Mouse (Mus musculus): ENCODE measurements around the gene Exoc6b. TPM values are rescaled to one million over a fixed set of nuclear protein-coding genes. Genes with fewer than 3 reads are reported as not detected.

Gene Exoc6b
- polyA plus RNA-seq, 1 experiment from 2014 or later: 41.6 TPM

GRCm38 (mm10) chr6:84912434-84912833 is 156.9 kb downstream of the Exoc6b start:
- H3K27me3 ChIP-seq (ENCODE audit: control insufficient read depth, insufficient read depth, low read length): no peaks in the 10 kb centered on the region
- DNase-seq (ENCODE audit: low spot score) (peak; percentile 14), ATAC-seq (ENCODE audit: insufficient read depth, low FRiP score, low TSS enrichment) (no peak)
- H3K9me3 ChIP-seq (ENCODE audit: control insufficient read depth, low read length): no peaks in the 10 kb centered on the region
- no peak overlapping the region for H3K4me3 ChIP-seq (ENCODE audit: low read depth, low read length)
- no peak overlapping the region for H3K4me2 ChIP-seq (ENCODE audit: low read depth)
- no peak overlapping the region for H3K27ac ChIP-seq (ENCODE audit: low read depth, low read length)
- WGBS: 12% methylated on average over 2 of the region's 2 CpGs
- no peak overlapping the region for H3K9ac ChIP-seq (ENCODE audit: low read length)
- H3K4me1 ChIP-seq (ENCODE audit: control insufficient read depth, insufficient read depth, low read length): no peaks in the 10 kb centered on the region
- no peaks in the 10 kb centered on the region for H3K36me3 ChIP-seq (ENCODE audit: control insufficient read depth, insufficient read depth, low read length)

- H3K4me2 ChIP-seq (ENCODE audit: low read depth): no peak overlapping the region
- WGBS: 78% methylated on average over 4 of the region's 4 CpGs
- ATAC-seq (ENCODE audit: insufficient read depth, low FRiP score, low TSS enrichment) (no peak), DNase-seq (ENCODE audit: low spot score) (no peak)
- no peaks in the 10 kb centered on the region for H3K4me1 ChIP-seq (ENCODE audit: control insufficient read depth, insufficient read depth, low read length)
- no peaks in the 10 kb centered on the region for H3K36me3 ChIP-seq (ENCODE audit: control insufficient read depth, insufficient read depth, low read length)
- H3K9ac ChIP-seq (ENCODE audit: low read length): no peak overlapping the region
- no peak overlapping the region for H3K4me3 ChIP-seq (ENCODE audit: low read depth, low read length)
- no peaks in the 10 kb centered on the region for H3K9me3 ChIP-seq (ENCODE audit: control insufficient read depth, low read length)
- no peaks in the 10 kb centered on the region for H3K27me3 ChIP-seq (ENCODE audit: control insufficient read depth, insufficient read depth, low read length)
- H3K27ac ChIP-seq (ENCODE audit: low read depth, low read length): no peak overlapping the region
These were observed 170.1 kb downstream of the Exoc6b start for GRCm38 (mm10) chr6:84899002-84899774.

DNA sequence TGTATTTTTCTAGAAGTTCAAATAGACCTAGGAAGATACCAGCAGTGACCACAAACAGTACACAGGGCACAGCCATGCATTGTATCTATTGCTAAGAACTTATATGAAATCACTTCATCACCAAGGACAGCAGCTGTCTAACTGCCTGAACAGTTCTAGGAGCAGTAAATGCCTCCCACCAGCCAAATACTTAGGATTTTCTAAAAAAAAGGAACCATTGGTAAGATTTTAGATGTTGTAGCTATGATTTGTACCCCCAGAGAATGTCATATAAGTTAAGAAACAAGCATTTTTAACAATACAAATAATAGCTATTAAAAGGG is 175.6 kb downstream of the Exoc6b start:
- H3K27me3 ChIP-seq (ENCODE audit: control insufficient read depth, insufficient read depth, low read length): no peaks in the 10 kb centered on the region
- DNase-seq (ENCODE audit: low spot score): no peak
- H3K9me3 ChIP-seq (ENCODE audit: control insufficient read depth, low read length): no peaks in the 10 kb centered on the region
- no peak overlapping the region for H3K9ac ChIP-seq (ENCODE audit: low read length)
- H3K36me3 ChIP-seq (ENCODE audit: control insufficient read depth, insufficient read depth, low read length): no peaks in the 10 kb centered on the region
- H3K4me3 ChIP-seq (ENCODE audit: low read depth, low read length): no peak overlapping the region
- ATAC-seq (ENCODE audit: insufficient read depth, low FRiP score, low TSS enrichment): no peak
- H3K4me1 ChIP-seq (ENCODE audit: control insufficient read depth, insufficient read depth, low read length): no peaks in the 10 kb centered on the region
- H3K4me2 ChIP-seq (ENCODE audit: low read depth): no peak overlapping the region
- H3K27ac ChIP-seq (ENCODE audit: low read depth, low read length): no peak overlapping the region

GRCm38 (mm10) chr6:84892926-84893772 is 176.2 kb downstream of the Exoc6b start:
- H3K9ac ChIP-seq (ENCODE audit: low read length): no peak overlapping the region
- H3K36me3 ChIP-seq (ENCODE audit: control insufficient read depth, insufficient read depth, low read length): no peaks in the 10 kb centered on the region
- no peaks in the 10 kb centered on the region for H3K27me3 ChIP-seq (ENCODE audit: control insufficient read depth, insufficient read depth, low read length)
- DNase-seq (ENCODE audit: low spot score) (no peak), ATAC-seq (ENCODE audit: insufficient read depth, low FRiP score, low TSS enrichment) (no peak)
- no peaks in the 10 kb centered on the region for H3K4me1 ChIP-seq (ENCODE audit: control insufficient read depth, insufficient read depth, low read length)
- WGBS: 31% methylated on average over 5 of the region's 5 CpGs
- H3K4me2 ChIP-seq (ENCODE audit: low read depth): no peak overlapping the region
- no peak overlapping the region for H3K27ac ChIP-seq (ENCODE audit: low read depth, low read length)
- H3K4me3 ChIP-seq (ENCODE audit: low read depth, low read length): no peak overlapping the region
- H3K9me3 ChIP-seq (ENCODE audit: control insufficient read depth, low read length): no peaks in the 10 kb centered on the region

- no peak for DNase-seq (ENCODE audit: low spot score)
- 81% methylated on average over 3 of the region's 3 CpGs for WGBS
- Histone ChIP-seq H3K4me3 (ENCODE audit: low read depth, low read length) (no peak overlapping the region), H3K27ac (ENCODE audit: low read depth, low read length) (no peak overlapping the region), H3K9me3 (ENCODE audit: control insufficient read depth, low read length) (no peaks in the 10 kb centered on the region), H3K27me3 (ENCODE audit: control insufficient read depth, insufficient read depth, low read length) (no peaks in the 10 kb centered on the region), H3K9ac (ENCODE audit: low read length) (no peak overlapping the region), H3K4me2 (ENCODE audit: low read depth) (no peak overlapping the region), H3K36me3 (ENCODE audit: control insufficient read depth, insufficient read depth, low read length) (no peaks in the 10 kb centered on the region), H3K4me1 (ENCODE audit: control insufficient read depth, insufficient read depth, low read length) (0 out of 2 replicates have a peak, but pooled peaks cover 3% of the 10 kb centered on the region)
- ATAC-seq (ENCODE audit: insufficient read depth, low FRiP score, low TSS enrichment): no peak
These were observed 182.8 kb downstream of the Exoc6b start for GRCm38 (mm10) chr6:84886551-84886950.

- Histone ChIP-seq H3K9ac (ENCODE audit: low read length) (no peak overlapping the region), H3K27ac (ENCODE audit: low read depth, low read length) (no peak overlapping the region), H3K36me3 (ENCODE audit: control insufficient read depth, insufficient read depth, low read length) (no peaks in the 10 kb centered on the region), H3K4me3 (ENCODE audit: low read depth, low read length) (no peak overlapping the region), H3K27me3 (ENCODE audit: control insufficient read depth, insufficient read depth, low read length) (no peaks in the 10 kb centered on the region), H3K4me1 (ENCODE audit: control insufficient read depth, insufficient read depth, low read length) (0 out of 2 replicates have a peak, but pooled peaks cover 3% of the 10 kb centered on the region), H3K9me3 (ENCODE audit: control insufficient read depth, low read length) (no peaks in the 10 kb centered on the region), H3K4me2 (ENCODE audit: low read depth) (no peak overlapping the region)
- no peak for ATAC-seq (ENCODE audit: insufficient read depth, low FRiP score, low TSS enrichment)
- no peak for DNase-seq (ENCODE audit: low spot score)
- WGBS: 88% methylated on average over 1 of the region's 1 CpGs
These were observed 184.2 kb downstream of the Exoc6b start for GRCm38 (mm10) chr6:84885080-84885479.

GRCm38 (mm10) chr6:84883720-84884119 is 185.6 kb downstream of the Exoc6b start:
- H3K4me1 ChIP-seq (ENCODE audit: control insufficient read depth, insufficient read depth, low read length): 0 out of 2 replicates have a peak, but pooled peaks cover 3% of the 10 kb centered on the region
- no peaks in the 10 kb centered on the region for H3K27me3 ChIP-seq (ENCODE audit: control insufficient read depth, insufficient read depth, low read length)
- 76% methylated on average over 4 of the region's 4 CpGs for WGBS
- no peak overlapping the region for H3K27ac ChIP-seq (ENCODE audit: low read depth, low read length)
- H3K4me3 ChIP-seq (ENCODE audit: low read depth, low read length): no peak overlapping the region
- H3K9me3 ChIP-seq (ENCODE audit: control insufficient read depth, low read length): no peaks in the 10 kb centered on the region
- ATAC-seq (ENCODE audit: insufficient read depth, low FRiP score, low TSS enrichment): no peak
- H3K4me2 ChIP-seq (ENCODE audit: low read depth): no peak overlapping the region
- DNase-seq (ENCODE audit: low spot score): no peak
- no peaks in the 10 kb centered on the region for H3K36me3 ChIP-seq (ENCODE audit: control insufficient read depth, insufficient read depth, low read length)
- H3K9ac ChIP-seq (ENCODE audit: low read length): no peak overlapping the region

DNA sequence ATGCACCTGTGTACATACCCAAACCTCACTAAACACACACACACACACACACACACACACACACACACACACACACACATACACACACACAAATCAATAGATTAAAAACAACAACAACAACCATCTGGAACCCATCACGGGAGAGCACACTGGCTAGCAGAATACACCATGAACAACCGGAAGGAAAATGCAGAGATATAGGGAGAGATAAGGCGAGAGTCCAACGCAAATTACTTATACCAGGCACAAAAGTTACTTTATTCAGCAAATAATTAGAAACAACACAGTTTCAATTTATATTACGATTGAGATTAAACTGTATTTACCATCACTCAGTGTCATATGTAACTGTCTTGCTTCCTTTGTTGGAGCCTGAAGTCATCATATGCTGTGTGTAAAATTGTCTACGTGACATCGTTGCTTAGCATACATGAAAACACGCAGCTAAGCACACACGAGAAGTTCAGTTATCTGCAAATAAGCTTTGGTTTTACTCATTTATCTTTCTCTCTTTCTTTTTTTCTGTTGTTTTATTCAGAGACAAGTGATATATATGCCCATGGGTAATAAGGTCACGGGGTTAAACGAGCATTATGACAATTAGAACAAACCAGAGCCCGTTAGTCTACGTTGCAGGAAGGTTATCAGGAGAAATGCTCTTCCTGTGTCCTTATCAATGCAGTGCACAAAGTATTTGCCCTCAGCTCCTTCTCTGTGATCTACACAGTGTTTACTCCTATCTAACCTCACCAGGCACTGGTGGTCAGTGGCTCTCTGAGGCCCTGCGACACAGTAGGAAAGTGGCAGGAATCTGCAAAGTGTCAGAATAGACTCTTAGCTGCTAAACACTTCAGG is 186.4 kb downstream of the Exoc6b start:
- Histone ChIP-seq H3K4me1 (ENCODE audit: control insufficient read depth, insufficient read depth, low read length) (0 out of 2 replicates have a peak, but pooled peaks cover 3% of the 10 kb centered on the region), H3K27ac (ENCODE audit: low read depth, low read length) (no peak overlapping the region), H3K4me3 (ENCODE audit: low read depth, low read length) (no peak overlapping the region), H3K9ac (ENCODE audit: low read length) (no peak overlapping the region), H3K27me3 (ENCODE audit: control insufficient read depth, insufficient read depth, low read length) (no peaks in the 10 kb centered on the region), H3K4me2 (ENCODE audit: low read depth) (no peak overlapping the region), H3K9me3 (ENCODE audit: control insufficient read depth, low read length) (no peaks in the 10 kb centered on the region), H3K36me3 (ENCODE audit: control insufficient read depth, insufficient read depth, low read length) (no peaks in the 10 kb centered on the region)
- DNase-seq (ENCODE audit: low spot score): no peak
- WGBS: 74% methylated on average over 14 of the region's 14 CpGs
- ATAC-seq (ENCODE audit: insufficient read depth, low FRiP score, low TSS enrichment): no peak
